Mouse (Mus musculus) olfactory bulb, adult 2 months (tissue): ENCODE results near the gene Meioc. TPM values are rescaled to one million over a fixed set of nuclear protein-coding genes. Genes with fewer than 3 reads are reported as not detected.
A peak's percentile ranks its signal among the peaks of the same experiment; 100 is the strongest.

Experiments used
- H3K27ac ChIP-seq: fragments of 200-500 bp; 2 replicates; pipeline ENCODE4 v1.5.1; 2012; ENCODE audit warnings: low read depth, low read length; ENCODE audit not compliant: insufficient read depth
- H3K4me1 ChIP-seq: fragments of 200-500 bp; 2 replicates; pipeline ENCODE4 v1.6.1; 2012; ENCODE audit warnings: low read length; ENCODE audit not compliant: control insufficient read depth, insufficient read depth
- H3K4me3 ChIP-seq: fragments of 200-500 bp; 2 replicates; pipeline ENCODE4 v1.5.1; 2012; ENCODE audit warnings: mild to moderate bottlenecking, low read depth, low read length, moderate library complexity; ENCODE audit not compliant: insufficient read depth
- CTCF ChIP-seq: fragments of 200-500 bp; IDR thresholded peaks from 2 replicates; pipeline ENCODE4 v1.5.1; 2012; ENCODE audit warnings: low read depth, mild to moderate bottlenecking, low read length, moderate library complexity; ENCODE audit not compliant: insufficient read depth
- POLR2A ChIP-seq: fragments of 200-500 bp; IDR thresholded peaks from 2 replicates; pipeline ENCODE4 v1.6.1; 2012; ENCODE audit warnings: mild to moderate bottlenecking, low read depth, low read length, moderate library complexity; ENCODE audit not compliant: insufficient read depth
- WGBS: fragments of 180-500 bp; shearing (Covaris S2); methylation state at CpG from one replicate; pipeline ENCODE4 v1.1.7; 2018; 5-methylcytosine and 5-hydroxymethylcytosine counted together
- polyA plus RNA-seq: library from polyadenylated mRNA; stranded (reverse); fragments of >200 nt; gene quantifications from 2 replicates; pipeline ENCODE4 v1.2.4, GENCODE M21; 2012; ENCODE audit warnings: low replicate concordance; ENCODE audit not compliant: missing spikeins, insufficient read depth, insufficient read length

Gene Meioc
- polyA plus RNA-seq, 1 experiment: not detected

DNA sequence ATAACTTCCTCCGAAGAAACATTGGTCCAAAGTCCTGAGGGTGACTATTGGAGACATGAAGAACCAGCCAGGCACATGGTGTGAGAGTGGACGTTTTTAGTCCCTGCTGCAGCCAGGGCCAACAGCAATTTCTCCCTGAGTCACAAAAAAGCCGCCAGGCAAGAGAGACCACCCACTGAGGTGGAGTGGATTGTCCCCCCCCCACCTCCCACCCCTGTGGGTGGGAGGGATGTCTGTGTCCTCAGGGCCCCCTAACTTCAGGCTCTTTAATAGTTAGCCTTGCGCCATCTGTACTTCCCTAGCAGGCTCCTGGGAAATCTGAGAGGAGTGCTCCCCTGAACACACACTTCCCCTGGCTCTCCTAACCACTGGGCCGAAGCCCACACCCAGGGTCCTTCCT lies 32.3 kb upstream of the Meioc start:
- WGBS: 62% methylated on average over 5 of the region's 5 CpGs
- 0 out of 2 replicates have a peak, but pooled peaks cover 5% of the 10 kb centered on the region for H3K4me1 ChIP-seq
- no peak for TF ChIP-seq POLR2A
- no peak for TF ChIP-seq CTCF
- H3K27ac ChIP-seq: no peak overlapping the region
- no peak overlapping the region for H3K4me3 ChIP-seq

GRCm38 (mm10) chr11:102632725-102633124 lies 30.8 kb upstream of the Meioc start:
- TF ChIP-seq CTCF (no peak), POLR2A (no peak)
- H3K4me1 ChIP-seq: 0 out of 2 replicates have a peak, but pooled peaks cover 5% of the 10 kb centered on the region
- H3K27ac ChIP-seq: no peak overlapping the region
- no peak overlapping the region for H3K4me3 ChIP-seq
- 27% methylated on average over 10 of the region's 13 CpGs for WGBS

GRCm38 (mm10) chr11:102633379-102633778 lies 30.1 kb upstream of the Meioc start:
- WGBS: 12% methylated on average over 9 of the region's 9 CpGs
- Histone ChIP-seq H3K4me3 (no peak overlapping the region), H3K27ac (no peak overlapping the region), H3K4me1 (0 out of 2 replicates have a peak, but pooled peaks cover 5% of the 10 kb centered on the region)
- TF ChIP-seq CTCF (no peak), POLR2A (no peak)

GRCm38 (mm10) chr11:102636887-102637286 lies 26.6 kb upstream of the Meioc start:
- TF ChIP-seq CTCF: no peak
- no peak for TF ChIP-seq POLR2A
- Histone ChIP-seq H3K4me3 (no peak overlapping the region), H3K4me1 (peaks cover 10% of the 10 kb centered on the region), H3K27ac (no peak overlapping the region)
- 58% methylated on average over 12 of the region's 12 CpGs for WGBS

DNA sequence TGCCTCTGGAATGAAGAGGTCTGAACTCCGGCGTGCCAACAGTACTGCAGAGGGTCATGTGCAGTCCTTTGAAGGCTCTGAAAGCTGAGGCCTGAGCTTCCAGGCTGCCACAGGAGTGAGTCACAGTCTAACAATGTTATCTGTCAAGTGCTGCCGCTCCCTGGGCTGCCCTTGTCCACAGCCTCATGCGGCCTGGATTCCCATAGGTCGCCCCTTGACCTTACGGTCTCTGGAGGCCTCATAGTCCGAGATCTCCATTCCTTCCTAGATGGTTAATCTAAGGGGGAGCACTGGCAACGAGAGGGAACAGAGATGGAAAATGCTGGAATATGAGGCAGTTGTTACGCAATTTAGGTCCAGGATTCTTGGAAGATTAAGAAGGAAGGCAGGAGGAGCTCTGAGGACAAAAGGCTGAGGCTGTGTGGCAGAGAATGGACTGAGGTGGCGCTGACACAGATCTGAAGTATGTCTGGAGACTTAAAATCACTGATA lies 19.6 kb upstream of the Meioc start:
- TF ChIP-seq CTCF: no peak
- TF ChIP-seq POLR2A: no peak
- Histone ChIP-seq H3K27ac (no peak overlapping the region), H3K4me1 (peaks cover 5% of the 10 kb centered on the region; the same call in 1 of the 2 replicates), H3K4me3 (no peak overlapping the region)
- 86% methylated on average over 10 of the region's 10 CpGs for WGBS

DNA sequence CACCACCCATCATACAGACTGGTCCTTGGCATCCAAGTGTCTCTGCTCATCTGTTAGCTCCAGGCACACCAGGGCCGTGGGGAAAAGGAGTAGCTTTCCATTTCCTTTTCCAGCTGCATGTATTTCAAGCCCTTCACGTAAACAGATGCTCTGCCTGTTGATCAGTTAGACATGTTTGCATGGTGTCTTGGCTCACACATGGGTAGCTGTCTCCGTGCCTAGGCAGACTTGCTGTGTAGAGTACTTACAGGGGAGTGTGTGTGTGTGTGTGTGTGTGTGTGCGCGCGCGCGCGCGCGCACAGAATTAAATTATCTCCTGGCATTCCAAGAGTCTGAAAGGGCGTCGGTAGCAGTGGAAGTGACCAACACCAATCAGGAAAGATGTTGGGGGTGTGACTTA lies 17.3 kb upstream of the Meioc start:
- Histone ChIP-seq H3K4me1 (no peaks in the 10 kb centered on the region), H3K4me3 (no peak overlapping the region), H3K27ac (no peak overlapping the region)
- WGBS: 84% methylated on average over 13 of the region's 13 CpGs
- TF ChIP-seq CTCF (no peak), POLR2A (no peak)

- H3K4me1 ChIP-seq: no peaks in the 10 kb centered on the region
- 83% methylated on average over 12 of the region's 12 CpGs for WGBS
- H3K4me3 ChIP-seq: no peak overlapping the region
- H3K27ac ChIP-seq: no peak overlapping the region
- no peak for TF ChIP-seq CTCF
- TF ChIP-seq POLR2A: no peak
These were observed 15.6 kb upstream of the Meioc start for GRCm38 (mm10) chr11:102647885-102648284.

DNA sequence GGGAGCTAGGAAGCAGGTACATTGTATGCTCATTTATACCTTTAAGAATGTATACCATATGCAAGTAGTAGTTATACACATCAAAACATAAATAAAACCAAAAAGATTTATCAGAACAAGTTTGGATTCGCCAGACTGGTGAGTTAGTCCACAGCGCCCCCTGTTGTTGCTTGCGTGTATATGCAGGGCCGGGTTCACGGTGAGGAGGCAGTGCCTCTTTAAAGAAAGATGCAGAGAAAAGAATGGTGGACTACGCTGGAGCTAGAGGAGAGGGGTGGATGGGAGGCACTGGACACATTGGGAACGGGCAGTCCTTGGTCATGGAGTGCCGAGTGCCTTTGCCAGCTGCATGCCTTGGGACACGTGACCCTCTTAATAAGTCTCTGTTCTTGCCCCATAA lies 12.1 kb upstream of the Meioc start:
- TF ChIP-seq CTCF: peak; percentile 72; the same call in 1 of the 2 replicates
- no peak for TF ChIP-seq POLR2A
- H3K4me3 ChIP-seq: no peak overlapping the region
- 2% methylated on average over 9 of the region's 9 CpGs for WGBS
- no peak overlapping the region for H3K27ac ChIP-seq
- peaks cover under 1% of the 10 kb centered on the region; the same call in 1 of the 2 replicates for H3K4me1 ChIP-seq

- Histone ChIP-seq H3K27ac (no peak overlapping the region), H3K4me3 (no peak overlapping the region), H3K4me1 (peaks cover 2% of the 10 kb centered on the region; the same call in 1 of the 2 replicates)
- no peak for TF ChIP-seq POLR2A
- TF ChIP-seq CTCF: no peak
- WGBS: 65% methylated on average over 3 of the region's 3 CpGs
These were observed 10.7 kb upstream of the Meioc start for GRCm38 (mm10) chr11:102652844-102653243.
